Mouse (Mus musculus) ES-Bruce4 (cell line): ENCODE measurements around the gene Tarbp1. TPM values are rescaled to one million over a fixed set of nuclear protein-coding genes. Genes with fewer than 3 reads are reported as not detected.
"Not testable (repeated sequence)": the region's sequence is repeated elsewhere in the genome, so short reads cannot be mapped to it uniquely, and the experiment has no call there.

Experiments
- H3K27ac ChIP-seq: 2 replicates; pipeline ENCODE4 v1.5.1; 2012; ENCODE audit warnings: low read length, inconsistent platforms; ENCODE audit not compliant: insufficient read depth
- H3K27me3 ChIP-seq: 2 replicates; pipeline ENCODE4 v1.6.1; 2012; ENCODE audit warnings: mild to moderate bottlenecking, low read length, inconsistent platforms; ENCODE audit not compliant: control insufficient read depth, poor library complexity, insufficient read depth, severe bottlenecking
- H3K36me3 ChIP-seq: 2 replicates; pipeline ENCODE4 v1.6.1; 2012; ENCODE audit warnings: inconsistent platforms, mild to moderate bottlenecking, low read length, moderate library complexity; ENCODE audit not compliant: control insufficient read depth, poor library complexity, insufficient read depth, severe bottlenecking
- H3K4me1 ChIP-seq: one replicate; pipeline ENCODE4 v1.8.1; 2011; ENCODE audit warnings: low read length; ENCODE audit not compliant: control insufficient read depth, insufficient read depth
- H3K4me3 ChIP-seq: 2 replicates; pipeline ENCODE4 v1.5.1; 2011; ENCODE audit warnings: low read depth, mild to moderate bottlenecking, low read length
- H3K9ac ChIP-seq: 2 replicates; pipeline ENCODE4 v1.6.1; 2012; ENCODE audit warnings: low read depth, mild to moderate bottlenecking, inconsistent platforms; ENCODE audit not compliant: poor library complexity, severe bottlenecking
- H3K9me3 ChIP-seq: replicated peaks from 2 replicates; pipeline ENCODE4 v1.6.1; 2012; ENCODE audit warnings: mild to moderate bottlenecking, low read length, inconsistent platforms; ENCODE audit not compliant: control insufficient read depth, poor library complexity, insufficient read depth, severe bottlenecking
- CTCF ChIP-seq: IDR thresholded peaks from one replicate; pipeline ENCODE4 v1.8.1; 2011; ENCODE audit warnings: low read depth, low read length
- EP300 ChIP-seq: IDR thresholded peaks from 2 replicates; pipeline ENCODE4 v1.6.1; 2011; ENCODE audit warnings: low read depth, low read length; ENCODE audit not compliant: insufficient read depth
- POLR2A ChIP-seq: IDR thresholded peaks from one replicate; pipeline ENCODE4 v1.8.1; 2011; ENCODE audit warnings: low read length; ENCODE audit not compliant: insufficient read depth
- polyA plus RNA-seq: library from polyadenylated mRNA; stranded (reverse); fragments of >200 nt; gene quantifications from 2 replicates; pipeline ENCODE4 v1.2.4, GENCODE M21; 2011; ENCODE audit warnings: low read depth; ENCODE audit not compliant: missing spikeins, insufficient read depth, insufficient read length

The Tarbp1 gene
- polyA plus RNA-seq, 1 experiment: 13.8 TPM

DNA sequence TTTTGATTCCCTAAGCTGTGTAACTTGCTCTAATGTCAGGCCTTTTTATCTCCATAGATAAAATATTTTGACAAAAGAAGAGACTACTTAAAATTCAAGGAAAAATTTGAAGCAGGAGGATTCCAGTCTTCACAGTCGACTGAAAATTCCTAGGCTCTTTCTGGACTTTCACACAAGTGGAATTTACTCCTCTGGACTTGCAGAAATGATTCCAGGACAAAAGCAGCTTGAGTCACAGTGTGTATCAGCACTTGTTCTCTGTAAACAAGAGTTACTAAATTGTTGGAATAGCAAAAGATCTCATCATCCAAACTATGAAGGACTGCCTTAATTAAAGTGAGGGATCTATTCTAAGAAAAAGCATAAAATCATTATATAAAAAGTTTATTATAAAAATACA lies 49.9 kb downstream of the Tarbp1 start:
- Histone ChIP-seq H3K36me3 (peaks cover 39% of the 10 kb centered on the region), H3K27me3 (no peaks in the 10 kb centered on the region), H3K9me3 (no peaks in the 10 kb centered on the region), H3K4me3 (no peak overlapping the region), H3K9ac (no peak overlapping the region), H3K4me1 (no peaks in the 10 kb centered on the region), H3K27ac (no peak overlapping the region)
- TF ChIP-seq EP300 (no peak), CTCF (no peak), POLR2A (no peak)

DNA sequence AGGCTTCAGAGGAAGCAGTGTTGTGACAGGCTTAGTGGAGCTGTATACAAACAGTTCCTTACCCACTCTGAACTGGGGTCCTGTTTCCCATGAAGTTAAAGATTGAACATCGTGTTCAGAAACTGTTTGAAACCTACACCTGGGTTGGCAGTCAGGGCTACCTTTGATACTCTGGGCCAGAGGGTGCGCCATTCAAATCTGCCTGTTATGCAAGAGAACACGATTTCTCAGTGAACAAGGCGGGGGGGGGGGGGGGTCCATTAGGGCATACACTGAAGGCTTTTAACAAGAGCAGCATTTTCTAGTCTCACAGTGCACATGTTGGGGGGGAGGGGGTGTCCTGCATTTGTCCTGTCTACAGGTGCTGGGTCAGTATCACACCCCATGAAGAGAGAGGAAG lies 50.7 kb downstream of the Tarbp1 start:
- Histone ChIP-seq H3K4me1 (no peaks in the 10 kb centered on the region), H3K27me3 (no peaks in the 10 kb centered on the region), H3K36me3 (peaks cover 36% of the 10 kb centered on the region), H3K27ac (no peak overlapping the region), H3K9ac (no peak overlapping the region), H3K9me3 (0 out of 2 replicates have a peak, but pooled peaks cover 2% of the 10 kb centered on the region), H3K4me3 (no peak overlapping the region)
- no peak for TF ChIP-seq POLR2A
- TF ChIP-seq CTCF: no peak
- no peak for TF ChIP-seq EP300

DNA sequence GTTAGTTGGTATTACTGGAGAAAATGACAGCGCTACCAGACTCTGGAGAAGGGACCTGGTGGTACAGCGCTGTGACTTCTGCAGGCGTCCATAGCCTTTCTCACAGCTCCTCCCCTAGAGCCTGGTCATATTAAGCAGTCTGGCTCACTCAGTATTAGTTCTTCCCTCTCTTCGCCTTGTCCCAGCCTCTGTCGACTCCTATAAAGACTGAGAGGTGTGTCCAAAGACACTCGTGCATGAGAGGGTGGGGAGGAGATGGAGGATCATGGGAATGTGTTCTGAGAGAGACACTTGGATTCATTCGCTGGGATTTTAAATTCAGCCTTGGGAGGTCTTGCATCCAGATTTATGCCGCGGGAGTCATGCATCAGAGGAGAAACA lies 52.0 kb downstream of the Tarbp1 start:
- no peak overlapping the region for H3K27ac ChIP-seq

DNA sequence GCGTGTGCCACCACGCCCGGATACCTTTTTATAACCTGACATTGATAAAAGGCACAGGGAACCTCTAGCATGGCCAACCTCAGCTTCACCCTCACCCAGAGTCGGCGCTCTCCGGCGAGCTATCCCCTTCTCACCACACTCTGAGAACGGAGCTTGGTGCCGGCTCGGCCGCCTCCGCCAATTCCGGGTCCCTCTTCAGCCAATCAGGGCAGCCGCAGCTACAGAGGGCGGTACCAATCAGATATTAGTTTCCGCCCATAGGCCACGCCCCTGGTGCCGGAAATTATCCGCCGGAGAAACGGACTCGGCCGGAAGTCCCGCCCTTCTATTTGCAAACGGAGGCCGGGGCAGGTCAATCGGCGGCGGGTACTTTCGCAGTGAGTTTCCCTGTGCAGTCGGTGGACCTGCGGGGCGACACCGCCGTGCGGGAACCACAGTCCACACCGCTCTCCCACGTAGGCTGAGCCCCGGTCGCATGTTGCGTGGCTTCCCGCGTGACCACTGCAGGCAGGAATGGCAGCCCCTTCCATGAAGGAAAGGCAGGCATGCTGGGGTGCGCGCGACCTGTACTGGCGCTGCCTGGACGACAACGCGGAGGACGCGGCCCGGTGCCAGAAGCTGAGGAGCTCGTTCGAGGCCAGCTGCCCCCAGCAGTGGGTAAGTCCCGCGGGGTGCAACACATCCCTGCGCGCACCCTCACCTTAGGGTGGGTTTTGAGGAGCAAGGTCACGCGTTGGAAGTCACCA lies 52.5 kb downstream of the Tarbp1 start, which contains the start of gene Coa6:
Coa6 (plus strand) TSS at position 342 of the 746 bp plus-strand sequence.
- TF ChIP-seq CTCF (no peak), POLR2A (peak; percentile 44), EP300 (no peak)
- H3K27ac ChIP-seq: no peak within 1 kb of the TSS
- peak within 1 kb of the TSS; percentile 97 for H3K4me3 ChIP-seq
- peaks cover 22% of the 10 kb centered on the region for H3K36me3 ChIP-seq
- H3K9ac ChIP-seq: peak within 1 kb of the TSS; percentile 65
- no peaks in the 10 kb centered on the region for H3K4me1 ChIP-seq
- H3K27me3 ChIP-seq: no peaks in the 10 kb centered on the region
- H3K9me3 ChIP-seq: peaks cover 8% of the 10 kb centered on the region

More for the DNA sequence above, 52.0 kb downstream of the Tarbp1 start:
- peaks cover 8% of the 10 kb centered on the region for H3K9me3 ChIP-seq
- no peaks in the 10 kb centered on the region for H3K4me1 ChIP-seq
- no peaks in the 10 kb centered on the region for H3K27me3 ChIP-seq
- peaks cover 28% of the 10 kb centered on the region for H3K36me3 ChIP-seq
- peak overlapping the region; percentile 65 for H3K9ac ChIP-seq
- no peak for TF ChIP-seq CTCF
- no peak for TF ChIP-seq EP300
- TF ChIP-seq POLR2A: no peak
- peak overlapping the region; percentile 97 for H3K4me3 ChIP-seq

DNA sequence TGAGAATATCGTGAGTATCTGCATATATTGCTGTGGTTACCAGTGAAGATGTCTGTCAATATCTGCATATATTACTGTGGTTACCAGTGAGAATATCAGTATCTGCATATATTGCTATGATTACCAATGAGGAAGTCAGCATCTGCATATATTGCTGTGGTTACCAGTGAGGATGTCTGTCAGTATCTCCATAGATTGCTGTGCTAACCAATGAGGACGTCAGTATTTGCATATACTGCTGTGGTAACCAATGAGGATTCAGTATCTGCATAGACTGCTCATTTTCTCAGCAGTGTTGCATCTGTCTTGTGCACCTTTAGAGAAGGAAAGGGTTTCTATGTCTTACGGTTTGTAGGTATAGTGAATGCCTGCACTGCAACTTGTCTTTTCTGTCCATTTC lies 54.0 kb downstream of the Tarbp1 start:
- peaks cover 8% of the 10 kb centered on the region for H3K9me3 ChIP-seq
- H3K4me3 ChIP-seq: no peak overlapping the region
- no peak overlapping the region for H3K9ac ChIP-seq
- H3K27me3 ChIP-seq: no peaks in the 10 kb centered on the region
- H3K27ac ChIP-seq: no peak overlapping the region
- no peaks in the 10 kb centered on the region for H3K4me1 ChIP-seq
- H3K36me3 ChIP-seq: peaks cover 9% of the 10 kb centered on the region
- no peak for TF ChIP-seq CTCF
- no peak for TF ChIP-seq POLR2A
- no peak for TF ChIP-seq EP300

DNA sequence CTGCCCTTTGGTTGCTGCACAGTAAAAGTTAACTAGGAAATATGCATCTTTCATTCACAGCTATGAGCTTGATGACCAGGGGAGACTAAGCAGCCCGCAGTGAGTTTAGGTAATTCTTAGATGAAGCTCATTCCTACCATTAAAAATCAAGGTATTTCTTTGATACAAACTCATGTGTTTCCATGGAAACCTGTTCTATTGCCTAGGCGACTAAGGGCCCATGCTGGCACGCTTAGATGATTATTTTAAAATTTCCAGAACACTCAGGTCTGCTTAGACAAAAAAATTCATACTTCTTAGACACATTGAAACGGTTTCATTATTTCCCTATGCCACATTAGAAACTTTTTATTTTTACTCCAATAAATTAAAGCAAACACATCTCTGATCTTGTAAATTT lies 69.8 kb downstream of the Tarbp1 start:
- no peaks in the 10 kb centered on the region for H3K4me1 ChIP-seq
- TF ChIP-seq CTCF (no peak), EP300 (no peak), POLR2A (no peak)
- no peaks in the 10 kb centered on the region for H3K36me3 ChIP-seq
- H3K27me3 ChIP-seq: no peaks in the 10 kb centered on the region
- H3K9me3 ChIP-seq: no peaks in the 10 kb centered on the region
- H3K27ac ChIP-seq: no peak overlapping the region
- no peak overlapping the region for H3K9ac ChIP-seq
- no peak overlapping the region for H3K4me3 ChIP-seq

DNA sequence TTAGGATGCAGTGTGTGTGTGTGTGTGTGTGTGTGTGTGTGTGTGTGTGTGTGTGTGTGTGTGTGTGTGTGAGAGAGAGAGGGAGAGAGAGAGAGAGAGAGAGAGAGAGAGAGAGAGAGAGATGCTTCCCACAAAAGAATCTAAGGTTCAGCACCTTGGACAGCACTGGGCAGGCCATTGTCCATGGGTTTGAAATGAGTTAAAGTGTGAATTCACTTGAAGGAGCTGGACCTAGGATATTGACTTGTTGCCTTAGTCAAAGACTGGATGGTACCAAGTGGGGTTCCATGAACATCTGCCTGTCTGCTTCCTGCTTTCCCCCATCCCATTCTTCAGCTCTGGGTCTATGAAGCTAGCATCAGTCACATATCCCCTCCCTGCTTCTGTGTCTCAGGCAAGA lies 70.3 kb downstream of the Tarbp1 start:
- H3K9me3 ChIP-seq: not testable (repeated sequence)

More for the DNA sequence above, 70.3 kb downstream of the Tarbp1 start:
- H3K4me3 ChIP-seq, H3K27me3 ChIP-seq, H3K27ac ChIP-seq, H3K4me1 ChIP-seq, H3K36me3 ChIP-seq, H3K9ac ChIP-seq: not testable (repeated sequence)
